Mouse (Mus musculus) heart, postnatal 4 days (tissue): ENCODE results near the gene Rhou. TPM values are rescaled to one million over a fixed set of nuclear protein-coding genes. Genes with fewer than 3 reads are reported as not detected.
A peak's percentile ranks its signal among the peaks of the same experiment; 100 is the strongest.

Source experiments
- DNase-seq: peaks from one replicate; pipeline ENCODE4 v3.0.0; 2021
- total RNA-seq, 2 experiments: library from RNA; stranded (reverse); gene quantifications; 2 replicates each; pipeline ENCODE4 v1.2.3; 2021

Gene Rhou
- total RNA-seq, 2 experiments from 2014 or later = 14.7 to 15.4 TPM

DNA sequence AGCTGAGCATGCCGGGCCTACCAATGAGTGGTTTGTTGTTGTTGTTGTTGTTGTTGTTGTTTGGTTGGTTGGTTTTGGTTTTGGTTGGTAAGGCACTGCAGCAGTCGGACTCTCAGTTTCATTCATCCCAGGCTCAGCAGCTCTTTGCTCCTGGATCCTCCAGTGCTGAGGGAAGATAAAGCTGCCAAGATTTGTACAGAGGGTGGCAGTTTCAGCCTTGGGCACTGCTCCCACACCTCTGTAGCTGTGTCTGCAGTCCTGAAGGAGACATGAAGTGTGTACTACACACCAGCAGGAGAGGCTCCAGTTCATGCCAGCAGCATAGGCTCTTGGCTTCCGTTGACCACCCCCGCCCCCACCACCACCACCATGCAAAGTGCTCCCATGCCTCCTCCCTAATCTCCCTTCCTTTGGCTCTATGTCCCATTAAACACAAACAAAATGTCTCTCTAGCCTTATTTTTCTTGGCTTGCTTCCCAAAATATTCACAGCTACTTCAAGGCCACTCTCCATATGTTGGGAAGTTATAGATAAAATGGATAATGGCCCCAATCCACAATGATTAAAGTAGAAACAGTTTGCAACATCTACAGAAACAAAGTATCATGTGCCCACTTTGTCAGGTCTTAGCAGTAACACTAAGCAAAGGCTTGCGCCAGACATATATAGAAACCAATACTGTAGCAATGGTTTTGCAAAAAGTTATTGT is 2.2 kb upstream of the Rhou start:
- no peak for DNase-seq

DNA sequence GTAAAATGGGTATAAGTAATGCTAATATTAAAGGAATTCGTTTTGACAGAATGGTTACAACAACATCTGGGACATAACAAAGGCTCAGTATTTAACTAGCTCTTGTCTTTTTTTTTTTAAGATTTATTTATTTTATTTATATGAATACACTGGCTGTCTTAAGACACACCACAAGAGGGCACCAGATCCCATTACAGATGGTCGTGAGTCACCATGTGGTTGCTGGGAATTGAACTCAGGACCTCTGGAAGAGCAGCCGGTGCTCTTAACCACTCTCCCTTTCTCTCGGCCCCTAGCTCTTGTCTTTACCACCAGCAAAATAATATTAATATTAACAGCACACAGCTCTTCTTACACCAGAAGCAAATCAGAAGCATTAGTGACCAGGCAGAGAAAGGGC is 1.1 kb upstream of the Rhou start:
- DNase-seq = no peak

GRCm38 (mm10) chr8:123653994-123654569 is 353 bp downstream of the Rhou start:
- DNase-seq = peak; percentile 68

GRCm38 (mm10) chr8:123654763-123655162 is 1.0 kb downstream of the Rhou start:
- DNase-seq = no peak

DNA sequence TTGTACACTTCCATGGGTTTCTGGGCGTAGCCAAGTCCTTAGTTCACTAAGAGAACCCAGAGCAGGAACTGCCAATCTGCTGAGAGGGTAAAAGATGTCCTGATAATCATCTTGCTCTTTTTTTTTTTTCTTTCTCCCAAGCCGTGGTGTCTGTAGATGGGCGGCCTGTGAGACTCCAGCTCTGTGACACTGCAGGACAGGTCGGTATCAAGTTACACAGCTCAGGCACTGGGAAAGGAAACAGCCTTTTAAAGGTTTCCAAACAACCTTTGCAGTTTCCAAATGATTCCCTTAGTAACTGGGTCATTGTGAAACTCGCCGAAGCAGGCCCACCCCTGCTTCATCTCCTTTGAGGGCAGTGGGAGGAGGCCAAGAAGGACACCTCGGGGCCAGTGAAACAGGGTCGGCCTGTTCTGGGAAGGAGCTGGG is 1.6 kb downstream of the Rhou start:
- DNase-seq = no peak

DNA sequence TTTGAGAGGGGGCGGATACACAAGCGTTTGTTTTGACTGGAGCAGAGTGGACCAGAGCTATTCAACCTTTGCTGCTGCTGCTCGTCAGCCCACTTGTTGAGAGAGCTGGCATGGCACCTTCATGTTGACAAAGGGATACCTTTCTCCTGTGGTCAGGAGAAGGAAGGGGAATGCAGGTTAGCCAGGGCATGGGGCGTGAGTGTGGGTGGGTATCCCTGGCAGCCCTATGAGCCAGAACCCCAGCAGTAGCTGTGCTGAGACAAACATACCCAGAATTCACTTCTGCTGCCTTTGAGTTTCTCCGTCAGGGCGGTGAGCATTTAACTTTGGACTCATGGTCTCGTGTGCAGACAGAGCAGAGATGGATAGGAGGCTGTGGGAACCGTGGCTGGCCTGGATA is 4.1 kb downstream of the Rhou start:
- DNase-seq = no peak

DNA sequence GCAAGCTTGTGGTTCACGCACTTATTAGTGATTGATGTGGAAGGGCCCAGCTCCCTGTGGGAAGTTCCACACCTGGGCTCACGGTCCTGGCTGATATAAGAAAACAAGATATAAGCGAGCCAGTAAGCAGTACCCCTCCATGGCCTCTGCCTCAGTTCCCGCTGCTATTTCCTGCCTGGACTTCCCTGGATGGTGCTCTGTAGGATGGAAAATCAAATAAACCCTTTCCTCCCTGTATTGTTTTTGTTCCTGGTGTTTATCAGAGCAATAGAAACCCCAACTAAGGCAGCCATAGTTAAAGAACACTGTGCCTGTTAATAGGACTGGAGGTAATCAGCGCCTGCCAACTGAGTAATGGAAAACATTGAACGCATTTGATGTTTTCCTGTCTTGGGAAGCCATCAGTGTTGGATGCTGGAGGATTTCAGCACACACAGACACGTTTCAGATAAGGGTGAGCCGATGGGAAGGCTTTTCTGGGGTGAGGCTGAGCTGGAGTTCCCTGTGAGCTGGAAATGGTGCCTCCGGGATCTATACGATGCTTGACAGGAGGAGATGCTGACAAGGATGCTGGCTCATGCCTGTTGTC is 5.8 kb downstream of the Rhou start:
- no peak for DNase-seq

GRCm38 (mm10) chr8:123661515-123661914 is 7.8 kb downstream of the Rhou start:
- no peak for DNase-seq

- no peak for DNase-seq
Observed at GRCm38 (mm10) chr8:123665580-123665979, 11.9 kb downstream of the Rhou start.

- no peak for DNase-seq
Observed at GRCm38 (mm10) chr8:123666832-123667231, 13.1 kb downstream of the Rhou start.

DNA sequence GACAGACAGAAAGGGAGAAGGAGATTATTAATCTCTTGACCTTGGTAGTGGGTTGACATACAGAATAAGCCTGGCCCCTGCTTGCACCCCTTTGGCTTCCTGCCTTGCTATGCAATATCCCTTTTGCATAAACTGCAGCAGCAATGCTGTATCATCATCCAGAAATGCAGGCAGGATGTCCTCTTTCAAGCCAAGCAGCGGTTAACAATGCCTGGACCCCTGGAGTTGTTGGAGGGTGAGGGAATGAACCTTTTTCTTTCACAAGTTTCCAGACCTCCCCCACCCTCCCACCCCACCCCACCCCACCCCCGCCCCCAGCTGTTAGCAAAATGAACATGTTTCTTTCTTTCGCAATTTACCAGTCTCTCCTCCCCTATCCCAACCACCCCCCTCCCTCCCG is 15.0 kb downstream of the Rhou start:
- DNase-seq = no peak

DNA sequence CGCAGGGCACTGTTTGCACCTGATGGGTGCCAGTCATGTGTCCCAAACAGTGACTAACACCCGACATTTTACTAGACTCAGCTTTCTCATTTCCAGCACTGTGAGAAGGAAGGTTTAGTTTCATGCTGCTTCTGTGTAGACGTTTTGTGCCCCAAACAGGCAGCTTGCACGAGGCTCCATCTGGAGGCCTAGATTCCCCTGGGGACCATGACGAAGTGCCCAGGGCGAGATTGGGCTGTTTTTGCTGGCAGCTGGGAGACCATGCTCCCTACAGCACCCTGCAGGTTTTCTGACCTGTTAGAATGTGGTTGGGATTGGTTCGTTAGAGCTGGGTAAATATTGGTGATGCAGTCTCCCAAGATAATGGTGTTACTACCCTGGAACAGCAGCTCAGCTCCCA is 17.0 kb downstream of the Rhou start:
- DNase-seq = no peak

DNA sequence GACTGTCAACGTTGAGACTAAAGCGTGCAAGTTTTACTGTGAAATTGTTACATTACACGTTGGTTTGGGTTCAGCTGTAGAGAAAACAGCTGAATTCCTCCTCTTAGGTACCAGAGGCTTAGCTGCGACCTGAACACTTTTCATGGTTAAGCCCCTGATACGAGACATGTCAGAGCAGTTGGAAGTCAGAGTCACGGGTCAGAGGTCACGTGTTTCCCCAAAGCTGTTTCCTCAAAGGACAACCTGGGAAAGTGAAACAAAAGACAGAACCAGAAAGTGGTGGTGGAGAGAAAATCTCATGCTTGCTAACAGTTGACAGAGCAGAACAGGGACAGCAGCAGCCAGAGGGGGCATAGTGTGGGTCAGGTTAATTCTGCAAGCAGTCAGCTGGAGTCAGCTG is 17.7 kb downstream of the Rhou start:
- no peak for DNase-seq

- DNase-seq = no peak
Observed at GRCm38 (mm10) chr8:123672648-123673047, 18.9 kb downstream of the Rhou start.

- DNase-seq = no peak
Observed at GRCm38 (mm10) chr8:123675611-123676010, 21.9 kb downstream of the Rhou start.

DNA sequence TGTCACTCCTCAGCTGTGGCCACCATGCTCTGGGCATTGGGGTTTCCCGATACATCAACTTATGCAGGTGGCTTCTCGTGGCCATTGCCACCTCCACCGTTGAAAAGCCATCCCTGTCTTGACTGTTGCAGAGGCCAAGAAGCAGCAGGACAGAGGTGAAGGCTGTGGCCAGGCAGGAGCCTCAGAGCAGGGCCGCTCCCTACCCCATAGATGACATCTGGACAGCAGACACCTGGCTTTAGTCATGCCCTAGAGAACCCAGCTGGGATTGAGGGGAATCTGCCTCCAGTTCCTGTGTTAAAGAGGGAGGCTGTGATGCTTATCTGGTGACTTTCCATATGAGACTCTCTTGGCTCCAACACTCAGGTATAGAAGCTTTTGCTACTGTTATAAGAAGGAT is 24.7 kb downstream of the Rhou start:
- DNase-seq = no peak

- DNase-seq = peak; percentile 33
Observed at GRCm38 (mm10) chr8:123682073-123682761, 28.5 kb downstream of the Rhou start.

- DNase-seq = no peak
Observed at GRCm38 (mm10) chr8:123683321-123683720, 29.6 kb downstream of the Rhou start.

DNA sequence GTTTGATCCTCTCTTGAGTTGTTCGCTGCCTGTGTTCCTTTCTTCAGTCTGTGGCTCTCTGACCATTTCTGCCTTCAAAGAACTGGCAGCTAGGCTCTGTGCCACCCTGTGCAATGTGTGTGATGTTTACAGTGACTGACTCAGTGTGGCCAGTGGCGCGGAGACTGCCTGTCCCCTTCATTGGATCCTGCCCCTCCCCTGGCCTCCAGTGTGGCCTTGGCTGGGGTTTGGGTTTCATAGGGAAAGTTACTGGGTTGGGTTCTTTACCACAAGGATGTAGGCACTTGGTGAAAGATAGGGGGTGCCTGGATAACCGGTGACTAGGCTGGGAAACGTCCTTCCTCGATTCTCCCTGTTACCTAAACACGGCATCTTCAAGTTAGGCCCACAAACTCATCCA is 31.1 kb downstream of the Rhou start:
- no peak for DNase-seq

- DNase-seq = no peak
Observed at GRCm38 (mm10) chr8:123685477-123685876, 31.7 kb downstream of the Rhou start.

GRCm38 (mm10) chr8:123687826-123688225 is 34.1 kb downstream of the Rhou start:
- no peak for DNase-seq

GRCm38 (mm10) chr8:123692165-123692962 is 38.6 kb downstream of the Rhou start:
- no peak for DNase-seq

- no peak for DNase-seq
Observed at GRCm38 (mm10) chr8:123696167-123696566, 42.4 kb downstream of the Rhou start.
